ENCODE assay signal across 31 mouse cellular contexts in genomic region chr4:43741526-43741925, GRCm38 (mm10). TPM values are rescaled to one million over a fixed set of nuclear protein-coding genes. Genes with fewer than 3 reads are reported as not detected.
"Had no signal": no experiment of that assay in that cellular context is flagged by ENCODE, and none has a peak within 500 bp of the region (broad histone marks: within the 10 kb centered on the region; RNA-seq: fewer than 3 reads in every experiment).

No protein-coding gene starts in this region.

- H3K36me3 ChIP-seq: limb, embryonic 10.5 days; limb, embryonic 13.5 days; liver, embryonic 12.5 days; liver, embryonic 15.5 days; lung, embryonic 15.5 days; midbrain, embryonic 10.5 days; midbrain, embryonic 15.5 days; neural tube, embryonic 12.5 days; neural tube, embryonic 15.5 days had no signal

- H3K4me3 ChIP-seq: layer of hippocampus, adult 2 months; limb, embryonic 10.5 days; limb, embryonic 13.5 days; liver, embryonic 12.5 days; liver, embryonic 15.5 days; lung, embryonic 15.5 days; megakaryocyte, embryonic 14.5 days; midbrain, embryonic 10.5 days; midbrain, embryonic 15.5 days; neural tube, embryonic 12.5 days; neural tube, embryonic 15.5 days had no signal

- DNase-seq: kidney, postnatal 25 days; layer of hippocampus, adult 9-11 months; liver; lung, adult 18-20 months; lung, postnatal 10 days; lung, postnatal 36 days; right cerebral cortex, adult 18-20 months; right cerebral cortex, postnatal 14 days; right cerebral cortex, postnatal 4 days; thymus, adult 18-20 months; thymus, postnatal 36 days had no signal

- H3K4me1 ChIP-seq: liver, embryonic 15.5 days; lung, embryonic 15.5 days; midbrain, embryonic 15.5 days; neural tube, embryonic 12.5 days; neural tube, embryonic 15.5 days had no signal

- H3K27me3 ChIP-seq: limb, embryonic 13.5 days; liver, embryonic 12.5 days; liver, embryonic 15.5 days; lung, embryonic 15.5 days; midbrain, embryonic 15.5 days; neural tube, embryonic 12.5 days; neural tube, embryonic 15.5 days had no signal

- H3K9ac ChIP-seq: limb, embryonic 13.5 days; liver, embryonic 12.5 days; liver, embryonic 15.5 days; lung, embryonic 15.5 days; midbrain, embryonic 15.5 days; neural tube, embryonic 12.5 days; neural tube, embryonic 15.5 days had no signal

- H3K27ac ChIP-seq: kidney, postnatal 0 days; layer of hippocampus, adult 2 months; limb, embryonic 10.5 days; limb, embryonic 13.5 days; liver, embryonic 12.5 days; liver, embryonic 15.5 days; lung, embryonic 15.5 days; midbrain, embryonic 10.5 days; midbrain, embryonic 15.5 days; neural tube, embryonic 12.5 days; neural tube, embryonic 15.5 days; stomach, postnatal 0 days had no signal

RNA-seq across cellular contexts. Expression of gene Spaar, which starts 11.7 kb away (rescaled TPM):
- polyA plus RNA-seq: midbrain, embryonic 15.5 days; neural tube, embryonic 12.5 days had no signal

RNA-seq across cellular contexts. Expression of gene Hrct1, which starts 14.5 kb away (rescaled TPM):
- polyA plus RNA-seq: midbrain, embryonic 10.5 days had no signal

RNA-seq across cellular contexts. Expression of gene Olfr159, which starts 29.3 kb away (rescaled TPM):
- total RNA-seq: layer of hippocampus, adult 2 months; layer of hippocampus, postnatal 25 days; left cerebral cortex, adult 18-20 months; left cerebral cortex, postnatal 25 days had no signal
- polyA plus RNA-seq: kidney, embryonic 14.5 days; kidney, postnatal 0 days; large intestine, adult 2 months; limb, embryonic 10.5 days; limb, embryonic 13.5 days; liver, embryonic 12.5 days; liver, embryonic 15.5 days; lung, embryonic 15.5 days; midbrain, embryonic 10.5 days; midbrain, embryonic 15.5 days; neural tube, embryonic 12.5 days; neural tube, embryonic 15.5 days; stomach, embryonic 14.5 days; stomach, postnatal 0 days; urinary bladder, adult 2 months had no signal

RNA-seq across cellular contexts. Expression of gene Olfr71, which starts 31.5 kb away (rescaled TPM):
- total RNA-seq: layer of hippocampus, adult 2 months; layer of hippocampus, postnatal 25 days; left cerebral cortex, postnatal 25 days had no signal
- polyA plus RNA-seq: kidney, embryonic 14.5 days; kidney, postnatal 0 days; large intestine, adult 2 months; limb, embryonic 10.5 days; limb, embryonic 13.5 days; liver, embryonic 12.5 days; liver, embryonic 15.5 days; lung, embryonic 15.5 days; midbrain, embryonic 10.5 days; midbrain, embryonic 15.5 days; neural tube, embryonic 12.5 days; neural tube, embryonic 15.5 days; stomach, postnatal 0 days; urinary bladder, adult 2 months had no signal

RNA-seq across cellular contexts. Expression of gene Olfr70, which starts 40.9 kb away (rescaled TPM):
- total RNA-seq: layer of hippocampus, adult 2 months; layer of hippocampus, postnatal 25 days; left cerebral cortex, adult 18-20 months; left cerebral cortex, postnatal 25 days had no signal
- polyA plus RNA-seq: kidney, embryonic 14.5 days; kidney, postnatal 0 days; large intestine, adult 2 months; limb, embryonic 10.5 days; limb, embryonic 13.5 days; liver, embryonic 12.5 days; liver, embryonic 15.5 days; lung, embryonic 15.5 days; midbrain, embryonic 10.5 days; midbrain, embryonic 15.5 days; neural tube, embryonic 12.5 days; stomach, embryonic 14.5 days; stomach, postnatal 0 days; urinary bladder, adult 2 months had no signal
